Mouse (Mus musculus) B cell, adult 2 months (primary cell): Measurements from ENCODE around the gene Gm6525.

Experiments
- DNase-seq, 2 experiments: peaks; one replicate each; pipeline ENCODE4 v3.0.0; 2022

Gm6525 gene

GRCm38 (mm10) chr3:84172406-84172805 lies 1.5 kb upstream of the Gm6525 start:
- DNase-seq: no peak

GRCm38 (mm10) chr3:84175337-84176315 lies 1.7 kb downstream of the Gm6525 start:
- DNase-seq: peak; percentile 77 to 79

GRCm38 (mm10) chr3:84177834-84178233 lies 3.9 kb downstream of the Gm6525 start:
- DNase-seq: no peak

GRCm38 (mm10) chr3:84180304-84180703 lies 6.4 kb downstream of the Gm6525 start:
- DNase-seq: no peak

- no peak for DNase-seq
These were observed 7.2 kb downstream of the Gm6525 start for GRCm38 (mm10) chr3:84181102-84181501.

GRCm38 (mm10) chr3:84181717-84182116 lies 7.8 kb downstream of the Gm6525 start:
- no peak for DNase-seq

GRCm38 (mm10) chr3:84189629-84190173 lies 15.8 kb downstream of the Gm6525 start:
- DNase-seq: peak in 1 of 2 experiments; percentile 15

- DNase-seq: peak; percentile 61 to 62
These were observed 16.7 kb downstream of the Gm6525 start for GRCm38 (mm10) chr3:84190513-84191061.

- DNase-seq: peak in 1 of 2 experiments; percentile 6
These were observed 17.4 kb downstream of the Gm6525 start for GRCm38 (mm10) chr3:84191141-84191881.

GRCm38 (mm10) chr3:84193881-84194280 lies 20.0 kb downstream of the Gm6525 start:
- DNase-seq: no peak

GRCm38 (mm10) chr3:84198229-84198628 lies 24.3 kb downstream of the Gm6525 start:
- DNase-seq: no peak

GRCm38 (mm10) chr3:84199516-84199915 lies 25.6 kb downstream of the Gm6525 start:
- no peak for DNase-seq

- DNase-seq: no peak
These were observed 26.9 kb downstream of the Gm6525 start for GRCm38 (mm10) chr3:84200559-84201420.

- DNase-seq: no peak
These were observed 30.7 kb downstream of the Gm6525 start for GRCm38 (mm10) chr3:84204640-84205039.

GRCm38 (mm10) chr3:84205650-84206049 lies 31.7 kb downstream of the Gm6525 start:
- no peak for DNase-seq

GRCm38 (mm10) chr3:84206106-84206505 lies 32.2 kb downstream of the Gm6525 start:
- no peak for DNase-seq

- no peak for DNase-seq
These were observed 33.5 kb downstream of the Gm6525 start for GRCm38 (mm10) chr3:84207366-84207765.

- no peak for DNase-seq
These were observed 34.6 kb downstream of the Gm6525 start for GRCm38 (mm10) chr3:84208475-84208874.

GRCm38 (mm10) chr3:84208917-84209513 lies 35.1 kb downstream of the Gm6525 start:
- no peak for DNase-seq

GRCm38 (mm10) chr3:84211340-84211875 lies 37.5 kb downstream of the Gm6525 start:
- DNase-seq: no peak

- no peak for DNase-seq
These were observed 40.6 kb downstream of the Gm6525 start for GRCm38 (mm10) chr3:84214501-84214900.
